Mouse (Mus musculus): ENCODE data around the gene Canx. TPM values are rescaled to one million over a fixed set of nuclear protein-coding genes. Genes with fewer than 3 reads are reported as not detected.

Gene Canx
- polyA plus RNA-seq, 1 experiment from 2014 or later = 273 TPM

- Histone ChIP-seq H3K9me3 (ENCODE audit: control insufficient read depth, low read length) (no peaks in the 10 kb centered on the region), H3K4me3 (replicated peaks; ENCODE audit: low read length) (no peak overlapping the region), H3K4me2 (ENCODE audit: low read length) (no peak overlapping the region), H3K27ac (ENCODE audit: low read length) (no peak overlapping the region), H3K36me3 (ENCODE audit: control insufficient read depth, insufficient read depth) (peaks cover 6% of the 10 kb centered on the region; the same call in 1 of the 2 replicates), H3K27me3 (replicated peaks; ENCODE audit: control insufficient read depth, insufficient read depth, low read length) (no peaks in the 10 kb centered on the region), H3K4me1 (replicated peaks; ENCODE audit: control insufficient read depth, insufficient read depth, low read length) (peaks cover 5% of the 10 kb centered on the region; the same call in 1 of the 2 replicates), H3K9ac (replicated peaks; ENCODE audit: low read depth, low read length) (no peak overlapping the region)
- WGBS = 87% methylated on average over 11 of the region's 11 CpGs
- ATAC-seq = no peak
Measured at GRCm38 (mm10) chr11:50252684-50253265, 72.7 kb downstream of the Canx start.

- H3K4me2 ChIP-seq (ENCODE audit: low read length) = no peak overlapping the region
- no peaks in the 10 kb centered on the region for H3K9me3 ChIP-seq (ENCODE audit: control insufficient read depth, low read length)
- peaks cover 5% of the 10 kb centered on the region; the same call in 1 of the 2 replicates for H3K4me1 ChIP-seq (replicated peaks; ENCODE audit: control insufficient read depth, insufficient read depth, low read length)
- H3K36me3 ChIP-seq (ENCODE audit: control insufficient read depth, insufficient read depth) = peaks cover 3% of the 10 kb centered on the region; the same call in 1 of the 2 replicates
- ATAC-seq = no peak
- H3K4me3 ChIP-seq (replicated peaks; ENCODE audit: low read length) = no peak overlapping the region
- no peak overlapping the region for H3K9ac ChIP-seq (replicated peaks; ENCODE audit: low read depth, low read length)
- 83% methylated on average over 3 of the region's 3 CpGs for WGBS
- no peak overlapping the region for H3K27ac ChIP-seq (ENCODE audit: low read length)
- H3K27me3 ChIP-seq (replicated peaks; ENCODE audit: control insufficient read depth, insufficient read depth, low read length) = no peaks in the 10 kb centered on the region
Measured at GRCm38 (mm10) chr11:50252166-50252565, 73.3 kb downstream of the Canx start.

GRCm38 (mm10) chr11:50248473-50249171 is 76.9 kb downstream of the Canx start:
- H3K27ac ChIP-seq (ENCODE audit: low read length) = no peak overlapping the region
- H3K4me1 ChIP-seq (replicated peaks; ENCODE audit: control insufficient read depth, insufficient read depth, low read length) = no peaks in the 10 kb centered on the region
- H3K4me3 ChIP-seq (replicated peaks; ENCODE audit: low read length) = no peak overlapping the region
- no peak for ATAC-seq
- H3K9ac ChIP-seq (replicated peaks; ENCODE audit: low read depth, low read length) = no peak overlapping the region
- H3K36me3 ChIP-seq (ENCODE audit: control insufficient read depth, insufficient read depth) = no peaks in the 10 kb centered on the region
- H3K27me3 ChIP-seq (replicated peaks; ENCODE audit: control insufficient read depth, insufficient read depth, low read length) = no peaks in the 10 kb centered on the region
- H3K9me3 ChIP-seq (ENCODE audit: control insufficient read depth, low read length) = no peaks in the 10 kb centered on the region
- WGBS = 86% methylated on average over 7 of the region's 7 CpGs
- H3K4me2 ChIP-seq (ENCODE audit: low read length) = no peak overlapping the region

GRCm38 (mm10) chr11:50245269-50245668 is 80.2 kb downstream of the Canx start:
- H3K9me3 ChIP-seq (ENCODE audit: control insufficient read depth, low read length) = no peaks in the 10 kb centered on the region
- no peaks in the 10 kb centered on the region for H3K27me3 ChIP-seq (replicated peaks; ENCODE audit: control insufficient read depth, insufficient read depth, low read length)
- H3K4me2 ChIP-seq (ENCODE audit: low read length) = no peak overlapping the region
- 79% methylated on average over 5 of the region's 5 CpGs for WGBS
- H3K9ac ChIP-seq (replicated peaks; ENCODE audit: low read depth, low read length) = no peak overlapping the region
- no peak for ATAC-seq
- H3K36me3 ChIP-seq (ENCODE audit: control insufficient read depth, insufficient read depth) = no peaks in the 10 kb centered on the region
- no peaks in the 10 kb centered on the region for H3K4me1 ChIP-seq (replicated peaks; ENCODE audit: control insufficient read depth, insufficient read depth, low read length)
- H3K4me3 ChIP-seq (replicated peaks; ENCODE audit: low read length) = no peak overlapping the region
- H3K27ac ChIP-seq (ENCODE audit: low read length) = no peak overlapping the region

MicroRNAs encoded within 50 kb of the gene (microRNA counts, 519-probe panel; counts per million panel counts)
- microRNA mmu-miR-804 = 1,972 counts per million, percentile 27 among the panel's probes with 10 or more counts

Small RNAs within 50 kb of the gene (microRNA-seq; reads per million reads assigned to microRNA genes)
- not detected for gene Mir804

Other genes starting within 250 kb of the Canx start
- 38.2 and 43.6 TPM in 2 replicates for gene Tbc1d9b, start 194.3 kb downstream of the Canx start, polyA plus RNA-seq (2015; fragmentation: Nextera tagmentation; extraction: Ambion mirVana)
- gene Mrnip, start 151.2 kb downstream of the Canx start, polyA plus RNA-seq (2015; fragmentation: Nextera tagmentation; extraction: Ambion mirVana) = 28.4 and 33.7 TPM in 2 replicates
- gene Sqstm1, start 114.8 kb downstream of the Canx start, polyA plus RNA-seq (2015; fragmentation: Nextera tagmentation; extraction: Ambion mirVana) = 305 and 322 TPM in 2 replicates
- 30.6 and 33.5 TPM in 2 replicates for gene Mgat4b, start 114.8 kb downstream of the Canx start, polyA plus RNA-seq (2015; fragmentation: Nextera tagmentation; extraction: Ambion mirVana)
- gene Ltc4s, start 87.1 kb downstream of the Canx start, polyA plus RNA-seq (2015; fragmentation: Nextera tagmentation; extraction: Ambion mirVana) = 1.6 TPM in 2 replicates
- 3.9 and 4.3 TPM in 2 replicates for gene Maml1, start 33.4 kb downstream of the Canx start, polyA plus RNA-seq (2015; fragmentation: Nextera tagmentation; extraction: Ambion mirVana)
- 0.75 and 1.2 TPM in 2 replicates for gene Cby3, start 28.8 kb upstream of the Canx start, polyA plus RNA-seq (2015; fragmentation: Nextera tagmentation; extraction: Ambion mirVana)
- 660 and 710 TPM in 2 replicates for gene Hnrnph1, start 51.3 kb upstream of the Canx start, polyA plus RNA-seq (2015; fragmentation: Nextera tagmentation; extraction: Ambion mirVana)
- gene Rufy1, start 105.5 kb upstream of the Canx start, polyA plus RNA-seq (2015; fragmentation: Nextera tagmentation; extraction: Ambion mirVana) = 28.6 and 31.2 TPM in 2 replicates

All from forebrain, embryonic 16.5 days (tissue).